Mouse (Mus musculus) megakaryocyte, embryonic 14.5 days (primary cell): ENCODE data around the gene Golga5. TPM values are rescaled to one million over a fixed set of nuclear protein-coding genes. Genes with fewer than 3 reads are reported as not detected.
A peak's percentile ranks its signal among the peaks of the same experiment; 100 is the strongest.

Experiments used
- H3K27me3 ChIP-seq: replicated peaks from 2 replicates; pipeline ENCODE3; 2012; ENCODE audit warnings: inconsistent platforms
- H3K36me3 ChIP-seq: replicated peaks from 2 replicates; pipeline ENCODE3; 2012; ENCODE audit warnings: low read length, inconsistent platforms, mixed read lengths
- H3K4me1 ChIP-seq: 2 replicates; pipeline ENCODE4 v1.6.1; 2012; ENCODE audit warnings: inconsistent platforms
- H3K4me3 ChIP-seq: replicated peaks from 2 replicates; pipeline ENCODE3; 2012; ENCODE audit warnings: moderate library complexity, mild to moderate bottlenecking, inconsistent platforms
- H3K9me3 ChIP-seq: 2 replicates; pipeline ENCODE4 v1.6.1; 2012; ENCODE audit warnings: inconsistent platforms
- FLI1 ChIP-seq: IDR thresholded peaks from 2 replicates; pipeline ENCODE4 v1.6.1; 2012; ENCODE audit warnings: low read length, inconsistent platforms, mixed read lengths
- GATA1 ChIP-seq: IDR thresholded peaks from 3 replicates; pipeline ENCODE4 v1.6.1; 2012; ENCODE audit warnings: mixed read lengths, low read length, inconsistent platforms, borderline replicate concordance
- polyA plus RNA-seq: library from polyadenylated mRNA; stranded (reverse); fragments of >175 nt; gene quantifications from 2 replicates; pipeline ENCODE4 v1.2.3, GENCODE M21; 2012; ENCODE audit warnings: low replicate concordance; ENCODE audit not compliant: insufficient read depth

The Golga5 gene
- polyA plus RNA-seq, 1 experiment, result 3.4 TPM

GRCm38 (mm10) chr12:102505131-102505713 lies 36.3 kb downstream of the Golga5 start:
- no peak for TF ChIP-seq FLI1
- no peak for TF ChIP-seq GATA1
- Histone ChIP-seq H3K4me3 (no peak overlapping the region), H3K9me3 (no peaks in the 10 kb centered on the region), H3K27me3 (peaks cover 8% of the 10 kb centered on the region), H3K36me3 (peaks cover 2% of the 10 kb centered on the region), H3K4me1 (peaks cover 33% of the 10 kb centered on the region)

- no peak overlapping the region for H3K4me3 ChIP-seq
- no peaks in the 10 kb centered on the region for H3K9me3 ChIP-seq
- TF ChIP-seq FLI1, result no peak
- no peak for TF ChIP-seq GATA1
Measured at GRCm38 (mm10) chr12:102505949-102506348, 37.0 kb downstream of the Golga5 start.

DNA sequence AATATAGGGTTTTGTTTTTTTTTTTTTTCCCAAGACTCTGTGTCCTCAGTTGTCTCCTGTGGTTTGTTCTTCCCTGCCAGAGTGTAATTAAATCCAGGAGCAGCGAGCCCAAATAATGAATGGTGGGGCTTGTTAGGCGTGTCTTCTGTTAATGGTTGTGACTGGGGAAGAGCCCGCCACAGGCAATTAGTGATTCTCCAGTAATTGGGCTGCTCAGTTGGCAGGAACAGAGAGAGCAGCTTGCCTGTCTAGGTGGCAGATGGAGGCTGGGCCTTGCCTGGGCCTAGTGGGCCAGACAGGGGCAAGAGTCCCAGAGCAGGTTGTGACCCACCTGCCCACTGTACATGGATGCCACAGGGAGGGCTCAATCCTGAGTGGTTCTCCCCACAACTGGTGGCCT lies 42.4 kb downstream of the Golga5 start:
- Histone ChIP-seq H3K4me1 (peaks cover 20% of the 10 kb centered on the region), H3K27me3 (peaks cover 14% of the 10 kb centered on the region), H3K4me3 (no peak overlapping the region), H3K9me3 (no peaks in the 10 kb centered on the region), H3K36me3 (no peaks in the 10 kb centered on the region)
- no peak for TF ChIP-seq GATA1
- no peak for TF ChIP-seq FLI1

More at GRCm38 (mm10) chr12:102505949-102506348, 37.0 kb downstream of the Golga5 start:
- H3K36me3 ChIP-seq, result no peaks in the 10 kb centered on the region
- peaks cover 37% of the 10 kb centered on the region for H3K4me1 ChIP-seq
- H3K27me3 ChIP-seq, result peaks cover 8% of the 10 kb centered on the region

DNA sequence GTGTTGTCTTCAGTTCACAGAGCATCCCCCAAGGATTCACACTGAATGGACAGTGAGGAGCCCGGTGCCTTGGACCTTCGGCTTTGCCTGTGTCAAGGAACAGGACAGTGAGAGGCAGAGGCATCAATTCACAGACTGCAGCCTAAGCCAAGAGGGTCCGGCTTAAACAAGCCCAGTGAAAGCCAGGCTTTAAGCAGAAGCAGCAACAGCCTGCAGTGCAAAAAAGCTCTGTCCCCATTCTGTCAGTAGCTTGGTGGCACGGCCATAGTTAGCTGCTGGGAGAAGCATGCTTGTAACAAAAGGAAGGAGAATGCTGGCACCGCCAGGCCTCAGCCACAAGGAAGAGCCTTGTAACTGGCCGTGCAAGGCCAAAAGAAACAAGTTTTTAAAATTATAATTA lies 45.2 kb downstream of the Golga5 start:
- TF ChIP-seq GATA1 (no peak), FLI1 (no peak)
- Histone ChIP-seq H3K9me3 (no peaks in the 10 kb centered on the region), H3K27me3 (peaks cover 12% of the 10 kb centered on the region), H3K4me1 (peaks cover 14% of the 10 kb centered on the region; the same call in 1 of the 2 replicates), H3K36me3 (no peaks in the 10 kb centered on the region), H3K4me3 (no peak overlapping the region)

DNA sequence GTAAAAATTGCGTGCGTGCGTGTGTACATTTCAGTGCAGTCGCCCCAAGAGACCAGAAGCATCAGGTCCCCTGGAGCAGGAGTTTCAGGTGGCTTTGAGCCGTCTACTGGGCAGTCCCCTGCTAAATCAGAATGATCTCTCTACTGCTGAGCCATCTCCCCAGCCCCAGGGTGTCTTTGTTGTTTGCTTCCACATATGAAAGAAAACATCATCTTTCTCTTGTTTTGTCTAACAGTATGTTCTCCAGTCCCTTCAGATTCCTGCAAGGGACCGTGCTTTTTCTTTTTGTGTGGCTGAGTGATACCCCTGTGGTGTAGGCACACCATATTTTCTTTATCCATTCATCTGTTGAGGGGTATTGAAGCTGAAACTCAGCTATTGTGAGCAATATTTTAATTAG lies 45.8 kb downstream of the Golga5 start:
- H3K4me1 ChIP-seq, result peaks cover 13% of the 10 kb centered on the region; the same call in 1 of the 2 replicates

GRCm38 (mm10) chr12:102516151-102516550 lies 47.2 kb downstream of the Golga5 start:
- H3K36me3 ChIP-seq, result no peaks in the 10 kb centered on the region
- peaks cover 3% of the 10 kb centered on the region; the same call in 1 of the 2 replicates for H3K4me1 ChIP-seq
- no peaks in the 10 kb centered on the region for H3K9me3 ChIP-seq
- H3K27me3 ChIP-seq, result peaks cover 10% of the 10 kb centered on the region
- TF ChIP-seq GATA1 (no peak), FLI1 (no peak)
- peak overlapping the region; percentile 51 for H3K4me3 ChIP-seq

More for the DNA sequence above, 45.8 kb downstream of the Golga5 start:
- H3K4me3 ChIP-seq, result no peak overlapping the region
- H3K27me3 ChIP-seq, result peaks cover 12% of the 10 kb centered on the region
- no peaks in the 10 kb centered on the region for H3K36me3 ChIP-seq
- TF ChIP-seq FLI1, result no peak
- TF ChIP-seq GATA1, result no peak
- no peaks in the 10 kb centered on the region for H3K9me3 ChIP-seq

- Histone ChIP-seq H3K9me3 (no peaks in the 10 kb centered on the region), H3K27me3 (peaks cover 10% of the 10 kb centered on the region), H3K4me1 (peaks cover 14% of the 10 kb centered on the region), H3K36me3 (no peaks in the 10 kb centered on the region), H3K4me3 (no peak overlapping the region)
- no peak for TF ChIP-seq FLI1
- TF ChIP-seq GATA1, result no peak
Measured at GRCm38 (mm10) chr12:102517647-102518046, 48.7 kb downstream of the Golga5 start.

DNA sequence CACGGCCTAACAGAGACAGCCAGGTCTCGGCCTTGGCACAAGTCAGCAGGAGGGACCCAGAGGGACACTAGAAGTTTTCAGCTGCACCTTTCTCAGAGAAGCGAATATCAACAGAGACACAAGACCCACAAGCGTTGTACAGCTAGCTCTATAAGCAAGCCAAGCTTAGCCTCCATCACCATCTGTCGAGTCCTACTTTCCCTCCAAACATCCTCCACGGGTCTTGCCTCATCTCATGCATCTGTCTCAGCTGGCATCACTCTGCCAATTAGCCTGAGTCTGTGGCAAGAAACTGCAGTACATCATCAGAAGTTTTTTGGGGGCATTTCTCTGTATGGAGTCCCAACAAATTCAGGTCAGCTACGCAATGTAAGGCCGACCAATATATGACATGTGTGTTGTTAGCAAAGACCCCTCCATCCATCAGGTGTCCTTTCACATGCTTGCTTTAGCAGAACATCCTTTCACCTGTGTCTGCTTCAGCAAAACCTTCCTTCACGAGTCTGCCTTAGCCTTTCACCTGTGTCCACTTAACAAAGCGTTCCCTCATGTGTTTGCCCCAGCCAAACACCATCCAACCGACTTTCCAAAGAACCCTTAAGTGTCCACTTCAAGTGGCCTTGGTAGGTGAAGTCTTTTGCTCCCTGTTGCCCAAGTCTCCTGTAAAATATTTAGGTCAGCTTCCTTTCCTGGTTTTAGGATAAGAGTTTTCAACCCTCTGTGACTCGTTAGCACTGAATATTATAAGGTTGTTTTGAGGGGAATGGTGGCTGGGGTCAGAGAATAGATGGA lies 51.2 kb downstream of the Golga5 start:
- Histone ChIP-seq H3K4me1 (peaks cover 24% of the 10 kb centered on the region), H3K36me3 (no peaks in the 10 kb centered on the region), H3K4me3 (no peak overlapping the region), H3K27me3 (peaks cover 5% of the 10 kb centered on the region), H3K9me3 (no peaks in the 10 kb centered on the region)
- no peak for TF ChIP-seq GATA1
- no peak for TF ChIP-seq FLI1

DNA sequence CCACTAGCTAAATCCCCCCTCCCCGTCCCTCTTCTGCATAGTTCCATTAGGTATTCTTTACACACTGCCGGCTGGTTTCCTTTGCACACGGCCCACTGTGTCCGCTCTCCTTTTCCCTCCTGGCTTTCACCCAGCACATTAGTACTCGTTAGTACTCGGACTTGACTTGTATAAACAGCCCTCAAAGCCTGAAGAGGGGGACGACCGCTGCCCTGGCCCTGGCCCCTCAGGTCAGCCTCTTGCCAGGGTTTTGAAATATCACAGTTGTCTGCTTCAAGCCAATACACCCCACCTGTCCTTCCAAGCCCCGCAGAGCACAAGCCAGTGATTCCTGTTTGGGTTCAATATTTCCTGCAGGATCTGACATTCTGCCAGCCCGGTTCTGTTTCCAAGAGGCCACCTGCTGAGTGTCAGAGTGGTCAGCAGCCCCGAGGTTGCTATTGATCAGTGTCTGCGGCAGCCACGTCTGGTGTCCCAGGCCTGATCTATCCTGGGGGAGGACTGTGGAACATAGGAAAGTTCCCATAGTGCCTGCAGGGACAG lies 52.9 kb downstream of the Golga5 start:
- Histone ChIP-seq H3K4me3 (no peak overlapping the region), H3K9me3 (no peaks in the 10 kb centered on the region), H3K4me1 (peaks cover 37% of the 10 kb centered on the region), H3K36me3 (no peaks in the 10 kb centered on the region), H3K27me3 (peaks cover 1% of the 10 kb centered on the region)
- no peak for TF ChIP-seq FLI1
- no peak for TF ChIP-seq GATA1

DNA sequence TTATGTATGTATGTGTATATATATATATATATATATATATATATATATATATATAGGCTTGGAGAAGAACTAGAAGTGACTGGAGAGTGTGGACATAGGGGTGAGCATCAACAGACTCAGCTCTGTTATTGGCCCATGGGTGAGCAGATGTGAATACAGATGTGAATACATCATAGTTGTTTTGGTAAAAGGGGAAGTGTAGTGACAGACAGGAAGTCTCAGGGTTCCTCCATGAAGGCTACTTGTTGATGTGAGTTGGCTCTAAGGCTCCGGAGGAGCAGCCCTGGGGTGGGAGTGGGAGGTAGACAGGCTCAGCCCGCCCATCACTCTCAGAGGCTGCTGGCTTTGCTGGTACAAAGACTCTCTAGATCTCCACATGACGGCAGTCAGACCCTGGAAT lies 55.3 kb downstream of the Golga5 start:
- TF ChIP-seq FLI1, result no peak
- TF ChIP-seq GATA1, result no peak
- Histone ChIP-seq H3K9me3 (no peaks in the 10 kb centered on the region), H3K4me1 (peaks cover 58% of the 10 kb centered on the region)

More for the DNA sequence above, 55.3 kb downstream of the Golga5 start:
- no peak overlapping the region for H3K4me3 ChIP-seq
- H3K27me3 ChIP-seq, result no peaks in the 10 kb centered on the region
- H3K36me3 ChIP-seq, result no peaks in the 10 kb centered on the region
